Mouse (Mus musculus) intestine, embryonic 14.5 days (tissue): ENCODE results near the gene Iqschfp. TPM values are rescaled to one million over a fixed set of nuclear protein-coding genes. Genes with fewer than 3 reads are reported as not detected.

Experiments
- ATAC-seq: fragments of 200-750 bp; cut with Nextera tagmentation; replicated peaks from 2 replicates; pipeline ENCODE4 v1.8.0; 2017; ENCODE audit warnings: low read depth, moderate number of reproducible peaks, moderate TSS enrichment, moderate library complexity; ENCODE audit not compliant: low FRiP score, low TSS enrichment
- DNase-seq: peaks from one replicate; pipeline ENCODE4 v3.0.0-alpha.2; 2018; ENCODE audit warnings: low spot score
- H3K27ac ChIP-seq: fragments of 300-500 bp; sonication (generic); 2 replicates; pipeline ENCODE4 v1.5.1; 2014; ENCODE audit warnings: low read depth, mild to moderate bottlenecking, control low read depth
- H3K27me3 ChIP-seq: fragments of 300-500 bp; sonication (generic); replicated peaks from 2 replicates; pipeline ENCODE4 v1.6.1; 2014; ENCODE audit warnings: low read length, control low read depth; ENCODE audit not compliant: control insufficient read depth, insufficient read depth
- H3K36me3 ChIP-seq: fragments of 300-500 bp; sonication (generic); 2 replicates; pipeline ENCODE4 v1.6.1; 2014; ENCODE audit warnings: low read length, control low read depth; ENCODE audit not compliant: control insufficient read depth, insufficient read depth
- H3K4me1 ChIP-seq: fragments of 300-500 bp; sonication (generic); replicated peaks from 2 replicates; pipeline ENCODE4 v1.6.1; 2014; ENCODE audit warnings: low read length, control low read depth, mixed read lengths; ENCODE audit not compliant: control insufficient read depth, insufficient read depth
- H3K4me2 ChIP-seq: fragments of 300-500 bp; sonication (generic); 2 replicates; pipeline ENCODE4 v1.6.1; 2014; ENCODE audit warnings: low read length
- H3K4me3 ChIP-seq: fragments of 300-500 bp; sonication (generic); 2 replicates; pipeline ENCODE4 v1.5.1; 2014; ENCODE audit warnings: low read depth, low read length, control low read depth, mixed read lengths
- H3K9ac ChIP-seq: fragments of 300-500 bp; sonication (generic); 2 replicates; pipeline ENCODE4 v1.6.1; 2014; ENCODE audit warnings: mild to moderate bottlenecking, low read length
- H3K9me3 ChIP-seq: fragments of 300-500 bp; sonication (generic); 2 replicates; pipeline ENCODE4 v1.6.1; 2016; ENCODE audit warnings: low read length, control low read depth; ENCODE audit not compliant: control insufficient read depth
- WGBS: fragments of 180-500 bp; shearing (Covaris S2); extraction: QIAGEN DNeasy Blood & Tissue Kit; methylation state at CpG from one replicate; pipeline ENCODE4 v1.1.7; 2014; 5-methylcytosine and 5-hydroxymethylcytosine counted together
- polyA plus RNA-seq: library from polyadenylated mRNA; unstranded; fragments of >200 nt; fragmentation: Nextera tagmentation; extraction: Ambion mirVana; gene quantifications from 2 replicates; pipeline ENCODE4 v1.2.1, GENCODE M21; 2014

Gene Iqschfp
- polyA plus RNA-seq, 1 experiment from 2014 or later: not detected

GRCm38 (mm10) chr3:68587567-68588245 is 695.7 kb downstream of the Iqschfp start:
- no peak overlapping the region; the same call in 1 of the 2 replicates for H3K27ac ChIP-seq
- ATAC-seq: no peak

GRCm38 (mm10) chr3:68589220-68589840 is 697.3 kb downstream of the Iqschfp start:
- 62% methylated on average over 9 of the region's 9 CpGs for WGBS
- H3K9me3 ChIP-seq: no peaks in the 10 kb centered on the region
- no peak overlapping the region for H3K4me3 ChIP-seq
- no peaks in the 10 kb centered on the region for H3K36me3 ChIP-seq
- no peaks in the 10 kb centered on the region for H3K27me3 ChIP-seq
- no peak overlapping the region for H3K9ac ChIP-seq
- H3K4me2 ChIP-seq: no peak overlapping the region
- ATAC-seq (no peak), DNase-seq (no peak)
- H3K27ac ChIP-seq: no peak overlapping the region; the same call in 1 of the 2 replicates
- peaks cover 46% of the 10 kb centered on the region for H3K4me1 ChIP-seq

More at GRCm38 (mm10) chr3:68587567-68588245, 695.7 kb downstream of the Iqschfp start:
- Histone ChIP-seq H3K9me3 (no peaks in the 10 kb centered on the region), H3K27me3 (no peaks in the 10 kb centered on the region), H3K4me1 (peaks cover 55% of the 10 kb centered on the region), H3K36me3 (no peaks in the 10 kb centered on the region), H3K4me2 (no peak overlapping the region), H3K4me3 (no peak overlapping the region), H3K9ac (no peak overlapping the region)
- DNase-seq: no peak
- 55% methylated on average over 10 of the region's 10 CpGs for WGBS

GRCm38 (mm10) chr3:68590436-68590835 is 698.4 kb downstream of the Iqschfp start:
- Histone ChIP-seq H3K4me2 (no peak overlapping the region), H3K36me3 (no peaks in the 10 kb centered on the region), H3K4me3 (no peak overlapping the region), H3K9me3 (no peaks in the 10 kb centered on the region), H3K27me3 (no peaks in the 10 kb centered on the region), H3K9ac (no peak overlapping the region), H3K27ac (peak overlapping the region; percentile 54; the same call in 1 of the 2 replicates), H3K4me1 (peaks cover 47% of the 10 kb centered on the region)
- DNase-seq: no peak
- WGBS: 31% methylated on average over 8 of the region's 8 CpGs
- ATAC-seq: no peak; the same call in 1 of the 2 replicates

DNA sequence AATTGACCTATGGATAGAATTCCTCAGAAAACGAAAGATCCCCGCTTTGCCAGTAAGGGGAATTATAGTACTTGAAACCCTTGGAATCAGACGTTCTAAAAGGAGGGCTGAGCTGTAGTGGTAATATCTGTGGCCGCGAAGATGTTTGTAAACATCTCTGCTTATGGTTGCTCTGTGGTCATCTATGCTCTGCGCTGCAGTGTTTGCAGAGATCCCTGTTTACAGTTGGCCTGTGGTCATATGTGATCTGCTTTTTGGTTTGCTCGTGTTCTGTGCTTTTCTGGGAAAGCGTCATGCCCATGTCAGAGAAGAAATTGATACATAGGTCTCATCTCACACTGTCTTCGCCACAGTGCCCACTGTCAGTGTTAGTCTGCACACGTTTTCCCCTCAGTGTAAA is 700.5 kb downstream of the Iqschfp start:
- no peak for ATAC-seq
- no peaks in the 10 kb centered on the region for H3K9me3 ChIP-seq
- peak overlapping the region; percentile 14; the same call in 1 of the 2 replicates for H3K27ac ChIP-seq

DNA sequence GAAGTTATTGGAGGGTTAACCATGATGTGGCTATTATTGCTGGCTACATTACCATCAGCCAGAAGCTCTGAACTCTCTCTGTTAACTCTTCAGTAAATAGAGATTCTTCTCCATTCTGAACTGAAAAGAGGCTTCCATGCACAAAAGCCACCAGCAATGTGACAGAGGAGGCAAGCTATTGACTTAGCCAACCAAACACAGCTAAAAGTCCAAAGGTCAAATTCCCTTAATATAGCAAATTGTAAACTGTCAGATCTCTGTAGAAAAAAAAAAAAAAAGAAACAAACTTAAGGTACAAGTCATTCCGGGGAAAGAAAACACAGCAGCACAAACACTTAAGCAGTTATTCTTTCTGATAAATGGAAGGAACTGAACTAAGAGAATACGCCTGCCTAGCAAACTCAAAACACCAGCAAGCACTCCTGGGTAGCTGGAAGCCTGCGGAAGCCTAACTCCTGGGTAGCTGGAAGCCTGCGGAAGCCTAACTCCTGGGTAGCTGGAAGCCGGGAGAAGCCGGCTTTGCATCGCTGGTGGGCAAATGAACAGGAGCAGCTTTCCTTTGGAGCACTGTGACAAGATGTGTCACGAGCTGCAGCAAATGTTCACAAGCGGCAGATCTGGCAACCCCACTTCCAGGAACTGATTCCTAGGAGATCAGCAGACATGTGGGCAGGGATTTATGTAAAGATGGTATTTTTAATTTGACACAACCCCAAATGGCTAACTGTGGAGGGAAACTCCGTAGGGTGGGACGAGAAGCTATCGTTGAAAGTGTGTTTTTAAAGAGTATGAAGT is 701.2 kb downstream of the Iqschfp start:
- 65% methylated on average over 12 of the region's 12 CpGs for WGBS
- H3K4me3 ChIP-seq: no peak overlapping the region
- ATAC-seq: no peak
- H3K27ac ChIP-seq: peak overlapping the region; percentile 14; the same call in 1 of the 2 replicates
- H3K4me1 ChIP-seq: peaks cover 33% of the 10 kb centered on the region
- no peaks in the 10 kb centered on the region for H3K9me3 ChIP-seq
- no peak overlapping the region for H3K9ac ChIP-seq
- H3K4me2 ChIP-seq: peak overlapping the region; percentile 1; the same call in 1 of the 2 replicates
- DNase-seq: no peak
- peaks cover 7% of the 10 kb centered on the region; the same call in 1 of the 2 replicates for H3K36me3 ChIP-seq
- H3K27me3 ChIP-seq: no peaks in the 10 kb centered on the region

More for the DNA sequence above, 700.5 kb downstream of the Iqschfp start:
- Histone ChIP-seq H3K36me3 (peaks cover 7% of the 10 kb centered on the region; the same call in 1 of the 2 replicates), H3K27me3 (no peaks in the 10 kb centered on the region), H3K4me3 (no peak overlapping the region), H3K9ac (no peak overlapping the region), H3K4me2 (no peak overlapping the region; the same call in 1 of the 2 replicates), H3K4me1 (peaks cover 33% of the 10 kb centered on the region)
- no peak for DNase-seq
- WGBS: 64% methylated on average over 10 of the region's 10 CpGs

DNA sequence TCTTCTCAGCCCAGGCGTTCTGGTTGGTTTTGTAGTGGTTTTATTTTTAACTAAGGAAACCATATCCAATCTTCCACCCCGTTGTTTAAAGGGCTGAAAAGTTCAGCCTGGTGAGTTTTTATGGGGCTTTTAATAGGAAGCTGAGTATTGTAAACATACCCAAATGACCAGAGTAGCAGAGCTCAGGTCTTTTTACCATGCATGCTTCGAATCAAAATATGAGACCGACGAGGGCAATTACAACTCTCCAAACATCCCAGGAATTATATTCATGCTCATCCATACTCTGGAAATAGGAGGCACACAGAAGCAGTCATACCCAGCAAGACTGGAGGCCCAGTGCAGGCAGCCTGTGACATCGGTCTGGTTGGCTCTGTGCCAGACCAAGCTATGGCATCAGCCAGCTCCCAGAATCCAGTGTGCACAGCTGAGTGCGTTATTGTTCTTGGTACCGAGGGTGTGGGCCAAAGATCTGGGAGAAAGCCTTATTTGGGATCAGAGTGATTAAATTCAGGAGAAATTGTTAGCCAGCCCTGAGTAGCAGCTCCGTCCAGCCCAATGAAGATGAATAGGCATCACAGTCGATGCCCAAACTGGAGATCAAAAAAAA is 703.4 kb downstream of the Iqschfp start:
- Histone ChIP-seq H3K9ac (no peak overlapping the region), H3K4me3 (no peak overlapping the region), H3K4me2 (no peak overlapping the region), H3K9me3 (no peaks in the 10 kb centered on the region), H3K4me1 (peaks cover 30% of the 10 kb centered on the region), H3K27ac (no peak overlapping the region), H3K36me3 (peaks cover 7% of the 10 kb centered on the region; the same call in 1 of the 2 replicates), H3K27me3 (no peaks in the 10 kb centered on the region)
- DNase-seq: no peak
- 50% methylated on average over 10 of the region's 10 CpGs for WGBS
- ATAC-seq: 0 out of 2 replicates have a peak, but pooled peaks have one; percentile 49

GRCm38 (mm10) chr3:68596938-68597337 is 704.9 kb downstream of the Iqschfp start:
- Histone ChIP-seq H3K4me1 (peaks cover 20% of the 10 kb centered on the region), H3K36me3 (peaks cover 7% of the 10 kb centered on the region; the same call in 1 of the 2 replicates), H3K9ac (no peak overlapping the region), H3K27ac (no peak overlapping the region), H3K4me3 (no peak overlapping the region), H3K27me3 (no peaks in the 10 kb centered on the region), H3K4me2 (no peak overlapping the region), H3K9me3 (no peaks in the 10 kb centered on the region)
- WGBS: 93% methylated on average over 4 of the region's 4 CpGs
- ATAC-seq (no peak), DNase-seq (no peak)

DNA sequence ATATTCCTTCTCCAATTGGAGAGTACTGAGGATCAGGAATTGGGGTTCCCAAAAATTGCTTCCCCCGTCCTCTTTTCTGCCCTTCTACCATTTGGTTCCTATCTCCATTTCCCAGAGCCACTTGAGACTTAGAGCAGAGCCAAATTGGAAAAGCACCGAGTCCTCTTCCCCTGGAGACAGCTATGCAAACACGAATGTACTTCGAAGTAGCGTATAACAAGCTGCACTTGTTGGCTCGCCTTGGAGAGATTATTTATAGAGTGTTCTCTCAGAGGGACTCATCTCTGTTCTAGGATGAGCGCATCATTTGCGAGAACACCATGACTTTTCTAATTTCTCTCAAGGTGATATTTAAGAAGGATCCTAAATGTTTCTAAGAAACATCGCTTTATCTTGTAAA is 710.9 kb downstream of the Iqschfp start:
- no peak overlapping the region for H3K4me2 ChIP-seq
- DNase-seq (no peak), ATAC-seq (no peak)
- H3K4me3 ChIP-seq: no peak overlapping the region
- H3K4me1 ChIP-seq: no peaks in the 10 kb centered on the region
- no peaks in the 10 kb centered on the region for H3K9me3 ChIP-seq
- no peaks in the 10 kb centered on the region for H3K27me3 ChIP-seq
- WGBS: 88% methylated on average over 9 of the region's 9 CpGs
- no peaks in the 10 kb centered on the region; the same call in 1 of the 2 replicates for H3K36me3 ChIP-seq
- no peak overlapping the region for H3K27ac ChIP-seq
- no peak overlapping the region for H3K9ac ChIP-seq
